Mouse (Mus musculus) myocyte (in vitro differentiated cells): ENCODE data around the gene Dlgap5.

Experiments used
- E2F4 ChIP-seq: IDR thresholded peaks from one replicate; pipeline ENCODE4 v1.6.1; 2011; ENCODE audit warnings: mild to moderate bottlenecking, control low read depth, moderate library complexity; ENCODE audit not compliant: insufficient read depth
- MYOD1 ChIP-seq, 3 experiments: IDR thresholded peaks; one replicate each; pipeline ENCODE4 v1.6.1; 2011; ENCODE audit warnings: control low read depth in 2 of 3, low read depth in 2 of 3, mild to moderate bottlenecking in 2 of 3, moderate library complexity in 1 of 3; ENCODE audit not compliant: insufficient read length in 2 of 3, control insufficient read depth in 1 of 3
- POLR2A ChIP-seq: IDR thresholded peaks from one replicate; pipeline ENCODE4 v1.6.1; 2011; ENCODE audit warnings: low read depth, mild to moderate bottlenecking, control low read depth, moderate library complexity; ENCODE audit not compliant: insufficient read length
- POLR2AphosphoS2 ChIP-seq: IDR thresholded peaks from one replicate; pipeline ENCODE4 v1.6.1; 2011; ENCODE audit warnings: low read depth, control low read depth; ENCODE audit not compliant: insufficient read length
- REST ChIP-seq: IDR thresholded peaks from one replicate; pipeline ENCODE4 v1.6.1; 2011; ENCODE audit warnings: mild to moderate bottlenecking, control low read depth, moderate library complexity; ENCODE audit not compliant: insufficient read depth, insufficient read length
- SRF ChIP-seq: IDR thresholded peaks from one replicate; pipeline ENCODE4 v1.6.1; 2011; ENCODE audit warnings: low read depth; ENCODE audit not compliant: control insufficient read depth, insufficient read length
- TCF12 ChIP-seq: IDR thresholded peaks from one replicate; pipeline ENCODE4 v1.6.1; 2011; ENCODE audit warnings: mild to moderate bottlenecking, control low read depth; ENCODE audit not compliant: poor library complexity, insufficient read depth, severe bottlenecking

DNA sequence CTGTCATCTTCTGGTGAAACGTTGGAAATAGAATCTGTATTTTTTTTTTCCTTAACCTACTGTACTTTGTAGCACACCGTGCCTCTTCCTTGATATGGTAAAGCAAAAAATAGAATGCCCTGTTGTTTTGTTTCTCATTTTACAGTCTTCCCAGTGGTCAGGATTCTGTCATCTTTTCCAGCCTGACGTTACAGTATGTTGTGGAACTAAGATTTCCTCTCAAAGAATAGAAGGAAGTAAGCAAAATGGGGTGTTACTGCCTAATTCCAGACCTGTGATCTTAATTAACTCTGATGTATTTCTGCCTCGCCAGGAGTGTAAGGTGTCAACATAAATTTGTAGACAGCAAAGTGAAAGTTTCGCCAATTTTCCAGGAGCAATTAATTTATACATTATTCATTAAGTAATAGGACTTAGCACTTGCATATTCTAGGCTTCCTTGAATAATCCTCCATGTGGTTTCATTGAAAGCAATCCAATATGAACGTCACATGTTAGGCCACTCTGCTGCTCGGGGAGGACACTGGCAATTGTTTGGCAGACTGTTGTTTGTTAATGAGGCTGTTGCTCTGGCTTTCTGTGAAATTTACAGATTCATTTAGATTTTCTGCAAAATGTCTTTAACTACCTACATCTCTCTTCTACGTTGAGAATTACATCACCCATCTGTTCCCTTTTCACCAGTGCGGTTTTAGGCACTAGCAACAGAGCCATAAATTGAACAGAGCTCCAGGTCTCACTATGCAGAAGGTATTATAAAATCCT is 27.3 kb upstream of the Dlgap5 start:
- TF ChIP-seq POLR2A (no peak), SRF (no peak), MYOD1 (IDR thresholded peaks at IDR 0.05; ENCODE audit: control insufficient read depth in 1 of 3, insufficient read length in 2 of 3, low read depth in 2 of 3) (no peak), E2F4 (no peak), POLR2AphosphoS2 (no peak), TCF12 (no peak), REST (no peak)
